Mouse (Mus musculus) midbrain, embryonic 11.5 days (tissue): ENCODE results near the gene Il9r. TPM values are rescaled to one million over a fixed set of nuclear protein-coding genes. Genes with fewer than 3 reads are reported as not detected.
"Not testable (repeated sequence)": the region's sequence is repeated elsewhere in the genome, so short reads cannot be mapped to it uniquely, and the experiment has no call there.

Experiments used
- ATAC-seq: fragments of 200-750 bp; cut with Nextera tagmentation; 2 replicates; pipeline ENCODE4 v1.8.0; 2017; ENCODE audit warnings: moderate TSS enrichment, moderate library complexity; ENCODE audit not compliant: low FRiP score
- DNase-seq: peaks from one replicate; pipeline ENCODE4 v3.0.0; 2015; ENCODE audit warnings: low spot score; ENCODE audit errors: missing footprints
- H3K27ac ChIP-seq: fragments of 300-500 bp; sonication (generic); 2 replicates; pipeline ENCODE4 v1.5.1; 2014; ENCODE audit warnings: low read depth, low read length
- H3K27me3 ChIP-seq: fragments of 300-500 bp; sonication (generic); 2 replicates; pipeline ENCODE4 v1.6.1; 2014; ENCODE audit warnings: mild to moderate bottlenecking, low read length, moderate library complexity, mixed read lengths; ENCODE audit not compliant: control insufficient read depth, insufficient read depth
- H3K36me3 ChIP-seq: fragments of 300-500 bp; sonication (generic); 2 replicates; pipeline ENCODE4 v1.6.1; 2014; ENCODE audit warnings: mild to moderate bottlenecking, low read length, moderate library complexity, mixed read lengths; ENCODE audit not compliant: control insufficient read depth, insufficient read depth
- H3K4me1 ChIP-seq: fragments of 300-500 bp; sonication (generic); 2 replicates; pipeline ENCODE4 v1.6.1; 2014; ENCODE audit warnings: low read length; ENCODE audit not compliant: control insufficient read depth, insufficient read depth
- H3K4me2 ChIP-seq: fragments of 300-500 bp; sonication (generic); 2 replicates; pipeline ENCODE4 v1.6.1; 2014; ENCODE audit warnings: mild to moderate bottlenecking, moderate library complexity
- H3K4me3 ChIP-seq: fragments of 300-500 bp; sonication (generic); 2 replicates; pipeline ENCODE4 v1.5.1; 2014; ENCODE audit warnings: low read depth, low read length
- H3K9ac ChIP-seq: fragments of 300-500 bp; sonication (generic); 2 replicates; pipeline ENCODE4 v1.6.1; 2014; ENCODE audit warnings: low read length
- H3K9me3 ChIP-seq: fragments of 300-500 bp; sonication (generic); 2 replicates; pipeline ENCODE4 v1.6.1; 2016; ENCODE audit warnings: low read length; ENCODE audit not compliant: control insufficient read depth
- WGBS: fragments of 180-500 bp; shearing (Covaris S2); extraction: QIAGEN DNeasy Blood & Tissue Kit; methylation state at CpG from one replicate; pipeline ENCODE4 v1.1.7; 2014; 5-methylcytosine and 5-hydroxymethylcytosine counted together
- polyA plus RNA-seq: library from polyadenylated mRNA; unstranded; fragments of >200 nt; fragmentation: Nextera tagmentation; extraction: Ambion mirVana; gene quantifications from 2 replicates; pipeline ENCODE4 v1.2.1, GENCODE M21; 2014

The Il9r gene
- polyA plus RNA-seq, 1 experiment from 2014 or later = not detected

GRCm38 (mm10) chr11:32210623-32211022 is 10.5 kb upstream of the Il9r start:
- no peak overlapping the region for H3K9ac ChIP-seq
- H3K27ac ChIP-seq = no peak overlapping the region
- H3K4me2 ChIP-seq = no peak overlapping the region
- peaks cover 5% of the 10 kb centered on the region for H3K4me1 ChIP-seq
- ATAC-seq (no peak), DNase-seq (peak; percentile 33)
- H3K9me3 ChIP-seq = no peaks in the 10 kb centered on the region
- no peaks in the 10 kb centered on the region for H3K27me3 ChIP-seq
- 89% methylated on average over 9 of the region's 9 CpGs for WGBS
- no peak overlapping the region for H3K4me3 ChIP-seq
- peaks cover 6% of the 10 kb centered on the region; the same call in 1 of the 2 replicates for H3K36me3 ChIP-seq

- Histone ChIP-seq H3K27me3 (no peaks in the 10 kb centered on the region), H3K4me1 (peaks cover 6% of the 10 kb centered on the region), H3K9me3 (no peaks in the 10 kb centered on the region), H3K4me3 (peak within 1 kb of the TSS; percentile 69), H3K9ac (peak within 1 kb of the TSS; percentile 82), H3K36me3 (peaks cover 6% of the 10 kb centered on the region; the same call in 1 of the 2 replicates), H3K4me2 (peak within 1 kb of the TSS; percentile 79), H3K27ac (no peak within 1 kb of the TSS)
- peak; percentile 99 for DNase-seq
- WGBS = under 1% methylated on average over 52 of the region's 52 CpGs
- ATAC-seq = peak; percentile 100
These were observed 5.2 kb upstream of the Il9r start, which contains the start of gene Snrnp25 for GRCm38 (mm10) chr11:32205058-32205873. Snrnp25 (plus strand) TSS chr11:32205415.

- peak; percentile 53 for DNase-seq
- Histone ChIP-seq H3K27ac (no peak overlapping the region), H3K9me3 (no peaks in the 10 kb centered on the region), H3K4me1 (peaks cover 6% of the 10 kb centered on the region), H3K4me2 (no peak overlapping the region), H3K9ac (no peak overlapping the region), H3K27me3 (no peaks in the 10 kb centered on the region), H3K4me3 (no peak overlapping the region), H3K36me3 (no peaks in the 10 kb centered on the region)
- whole genome bisulfite sequencing = 82% methylated on average over 11 of the region's 11 CpGs
- ATAC-seq = no peak
These were observed 2.0 kb upstream of the Il9r start for GRCm38 (mm10) chr11:32201922-32202685.

- peak; percentile 76 for DNase-seq
- WGBS = 76% methylated on average over 1 of the region's 1 CpGs
- ATAC-seq, H3K36me3 ChIP-seq, H3K4me2 ChIP-seq, H3K4me1 ChIP-seq, H3K27ac ChIP-seq, H3K27me3 ChIP-seq, H3K4me3 ChIP-seq, H3K9ac ChIP-seq, H3K9me3 ChIP-seq: not testable (repeated sequence)
These were observed 913 bp upstream of the Il9r start for GRCm38 (mm10) chr11:32200992-32201391.

- no peak overlapping the region for H3K9ac ChIP-seq
- no peaks in the 10 kb centered on the region for H3K36me3 ChIP-seq
- peak; percentile 62 for DNase-seq
- no peaks in the 10 kb centered on the region for H3K9me3 ChIP-seq
- ATAC-seq = no peak
- H3K4me2 ChIP-seq = no peak overlapping the region
- H3K27ac ChIP-seq = no peak overlapping the region
- WGBS = 40% methylated on average over 6 of the region's 6 CpGs
- H3K4me3 ChIP-seq = no peak overlapping the region
- no peaks in the 10 kb centered on the region for H3K27me3 ChIP-seq
- H3K4me1 ChIP-seq = no peaks in the 10 kb centered on the region
These were observed 849 bp downstream of the Il9r start for GRCm38 (mm10) chr11:32199230-32199629.

GRCm38 (mm10) chr11:32198256-32198955 is 1.7 kb downstream of the Il9r start:
- H3K4me2 ChIP-seq = no peak overlapping the region
- no peaks in the 10 kb centered on the region for H3K9me3 ChIP-seq
- no peak overlapping the region for H3K4me3 ChIP-seq
- no peaks in the 10 kb centered on the region for H3K27me3 ChIP-seq
- WGBS = 73% methylated on average over 14 of the region's 14 CpGs
- H3K36me3 ChIP-seq = no peaks in the 10 kb centered on the region
- DNase-seq (peak; percentile 51), ATAC-seq (no peak)
- no peak overlapping the region for H3K9ac ChIP-seq
- no peaks in the 10 kb centered on the region for H3K4me1 ChIP-seq
- no peak overlapping the region for H3K27ac ChIP-seq

- H3K4me2 ChIP-seq = no peak overlapping the region
- no peak overlapping the region for H3K27ac ChIP-seq
- ATAC-seq (no peak), DNase-seq (peak; percentile 73)
- H3K27me3 ChIP-seq = no peaks in the 10 kb centered on the region
- no peak overlapping the region for H3K9ac ChIP-seq
- 61% methylated on average over 3 of the region's 3 CpGs for WGBS
- no peaks in the 10 kb centered on the region for H3K4me1 ChIP-seq
- no peaks in the 10 kb centered on the region for H3K9me3 ChIP-seq
- H3K4me3 ChIP-seq = no peak overlapping the region
- no peaks in the 10 kb centered on the region for H3K36me3 ChIP-seq
These were observed 2.3 kb downstream of the Il9r start for GRCm38 (mm10) chr11:32197766-32198165.

- H3K4me1 ChIP-seq = no peaks in the 10 kb centered on the region
- no peak overlapping the region for H3K9ac ChIP-seq
- no peaks in the 10 kb centered on the region for H3K36me3 ChIP-seq
- H3K9me3 ChIP-seq = no peaks in the 10 kb centered on the region
- H3K27ac ChIP-seq = no peak overlapping the region
- DNase-seq = peak; percentile 37
- H3K4me3 ChIP-seq = no peak overlapping the region
- 75% methylated on average over 6 of the region's 6 CpGs for WGBS
- ATAC-seq = no peak
- no peak overlapping the region for H3K4me2 ChIP-seq
- no peaks in the 10 kb centered on the region for H3K27me3 ChIP-seq
These were observed 3.4 kb downstream of the Il9r start for GRCm38 (mm10) chr11:32196727-32197126.
